Mouse (Mus musculus): ENCODE results near the gene Trim71.

GRCm38 (mm10) chr9:114534747-114535517, 29.2 kb downstream of the Trim71 start:
- TF ChIP-seq GATA1 (IDR thresholded peaks at IDR 0.05; ENCODE audit: borderline replicate concordance, low read length) = no peak
- no peak for TF ChIP-seq FLI1 (IDR thresholded peaks at IDR 0.05; ENCODE audit: low read length)
